Mouse (Mus musculus): ENCODE measurements around the gene Gm15097. TPM values are rescaled to one million over a fixed set of nuclear protein-coding genes. Genes with fewer than 3 reads are reported as not detected.

The Gm15097 gene
- polyA plus RNA-seq (2021; fragmentation: Nextera tagmentation) = not detected in 2 replicates
- long read RNA-seq, experiment 1 = 0 reads
- long read RNA-seq, experiment 2 = 0 reads

GRCm38 (mm10) chrX:149784173-149784572 is at the start of gene Gm15097:
Gm15097 (plus strand) TSS chrX:149784473.

Other genes with a start within 250 kb of the Gm15097 start
- gene Gm10439, start 189.9 kb upstream of the Gm15097 start, polyA plus RNA-seq (2021; fragmentation: Nextera tagmentation) = not detected in 2 replicates
- gene Gm15091, start 157.2 kb downstream of the Gm15097 start, polyA plus RNA-seq (2021; fragmentation: Nextera tagmentation) = not detected in 2 replicates

Data from layer of hippocampus, adult 6 months (tissue).